Mouse (Mus musculus) urinary bladder, postnatal 4 days (tissue): Measurements from ENCODE around the gene Dok3.

Experiments used
- DNase-seq, 2 experiments: peaks; one replicate each; pipeline ENCODE4 v3.0.0; 2021 to 2022; ENCODE audit warnings: low spot score in 2 of 2

Dok3 gene

GRCm38 (mm10) chr13:55540933-55541332 is 11.8 kb upstream of the Dok3 start:
- no peak for DNase-seq

GRCm38 (mm10) chr13:55536194-55537175 is 7.4 kb upstream of the Dok3 start, which contains the start of gene Ddx41:
Gene Ddx41, minus strand, starts transcription at chr13:55536658.
- peak; percentile 98 to 99 for DNase-seq

DNA sequence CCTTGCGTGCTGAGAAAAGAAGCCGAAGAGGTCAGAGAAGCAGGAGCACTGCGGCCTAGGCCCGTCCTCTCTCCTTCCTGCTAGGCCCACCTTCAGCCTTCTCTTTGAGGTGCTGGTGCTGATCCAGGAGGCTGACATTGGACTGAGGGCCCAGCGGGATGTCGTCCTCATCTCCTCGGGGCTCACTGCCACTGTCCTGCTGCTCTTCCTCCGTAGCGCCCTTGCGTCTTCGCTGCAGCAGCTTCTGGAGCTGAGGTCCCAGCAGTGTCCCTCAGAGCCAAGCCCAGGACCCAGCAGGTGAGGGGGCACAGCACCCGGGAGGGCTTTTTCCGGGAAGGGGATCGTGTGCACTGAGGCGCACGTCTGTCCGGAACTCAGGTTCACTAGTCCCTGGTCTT is 6.7 kb upstream of the Dok3 start:
- DNase-seq = no peak

DNA sequence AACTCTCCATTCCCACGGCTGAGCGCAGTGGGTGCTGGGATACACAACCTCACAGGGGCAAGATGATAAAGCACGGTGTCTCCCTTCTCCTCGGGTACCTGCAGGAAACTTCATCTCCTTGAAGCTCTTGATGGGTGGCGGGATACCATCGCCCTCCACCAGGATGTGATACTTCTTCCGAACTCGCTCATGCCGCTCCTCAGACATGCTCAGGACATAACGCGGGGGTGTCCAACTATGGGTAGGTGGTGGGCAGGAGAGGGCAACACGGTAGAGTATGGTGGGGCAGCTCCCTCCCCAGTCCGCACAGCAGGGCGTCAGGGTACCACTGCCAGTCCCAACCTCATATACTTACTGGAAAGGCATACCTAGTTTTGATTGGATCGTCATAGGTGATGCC is 6.1 kb upstream of the Dok3 start:
- DNase-seq = no peak

GRCm38 (mm10) chr13:55527834-55528772 is 993 bp downstream of the Dok3 start:
- DNase-seq = no peak

- no peak for DNase-seq
Observed at GRCm38 (mm10) chr13:55527212-55527611, 1.9 kb downstream of the Dok3 start.

GRCm38 (mm10) chr13:55525733-55526553 is 3.2 kb downstream of the Dok3 start:
- no peak for DNase-seq

DNA sequence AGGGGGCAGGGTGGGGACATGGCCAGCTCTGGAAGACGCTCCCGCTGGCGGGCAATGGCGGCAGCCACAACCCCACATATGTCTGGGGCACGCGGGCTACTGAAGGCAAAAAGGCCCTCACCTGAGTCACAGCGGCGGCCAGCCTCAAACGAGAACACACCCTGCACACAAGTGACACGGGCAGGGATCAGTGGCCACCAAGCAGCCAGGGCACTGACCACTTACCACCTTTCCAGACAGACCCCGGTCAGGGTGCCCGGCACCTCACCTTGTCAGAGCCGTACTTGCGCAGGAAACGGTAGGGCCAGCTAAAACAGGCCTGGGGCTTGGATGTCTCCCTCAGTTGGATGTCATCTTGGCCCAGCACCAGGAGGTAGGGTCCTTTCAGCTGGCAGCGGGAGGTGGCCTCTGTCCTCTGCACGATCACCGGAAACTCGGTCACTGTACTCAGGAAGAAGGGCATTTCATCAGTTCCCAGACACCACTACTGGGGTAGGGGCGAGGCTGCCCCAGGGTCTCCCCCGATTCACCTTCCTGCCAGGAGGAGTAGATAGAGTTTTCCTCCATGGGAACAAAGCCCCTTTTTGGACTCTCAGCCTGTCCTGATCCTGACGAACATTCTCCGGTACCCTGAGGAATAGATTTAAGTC is 5.0 kb downstream of the Dok3 start:
- no peak for DNase-seq

DNA sequence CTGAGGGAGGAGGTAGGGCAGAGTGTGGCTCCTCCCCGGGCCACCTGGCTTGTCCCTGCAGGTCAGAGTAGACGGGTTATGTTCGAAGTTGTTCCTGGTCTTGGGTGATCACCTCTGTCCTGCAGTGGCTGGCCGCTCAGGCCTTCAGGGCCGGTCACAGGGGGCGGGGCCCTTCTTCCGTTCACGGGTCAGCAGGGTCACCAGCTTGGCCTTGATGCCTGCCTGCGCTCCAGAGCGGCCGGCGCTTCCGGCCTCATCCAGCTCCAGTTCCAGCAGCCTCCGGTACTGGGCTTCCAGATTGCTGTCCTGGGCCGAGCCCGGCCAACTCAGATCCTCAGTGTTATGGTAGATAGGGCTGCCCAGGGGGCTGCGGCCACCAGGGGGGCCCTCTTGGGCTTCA is 5.8 kb downstream of the Dok3 start:
- no peak for DNase-seq

- no peak for DNase-seq
Observed at GRCm38 (mm10) chr13:55522730-55523129, 6.4 kb downstream of the Dok3 start.

GRCm38 (mm10) chr13:55519606-55520005 is 9.5 kb downstream of the Dok3 start:
- no peak for DNase-seq

DNA sequence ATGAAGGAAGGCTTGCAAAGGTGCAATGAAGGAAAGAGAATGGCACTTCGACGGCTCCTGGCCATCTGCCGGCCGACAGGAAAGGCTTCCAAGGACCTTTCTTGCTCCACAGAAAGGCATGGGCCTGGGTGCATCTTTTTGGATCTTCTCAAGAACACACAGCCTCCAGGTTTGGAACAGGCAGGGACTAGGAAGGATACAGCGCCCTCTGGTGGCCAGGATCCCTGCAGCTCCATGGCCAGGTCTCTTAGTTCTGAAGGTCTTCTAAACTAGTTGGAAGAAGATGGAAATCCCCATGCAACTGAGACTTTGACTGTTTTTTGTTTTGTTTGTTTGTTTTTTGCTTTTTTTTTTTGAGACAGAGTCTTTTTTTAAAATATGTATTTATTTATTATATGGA is 12.1 kb downstream of the Dok3 start:
- DNase-seq = peak; percentile 76 to 90

DNA sequence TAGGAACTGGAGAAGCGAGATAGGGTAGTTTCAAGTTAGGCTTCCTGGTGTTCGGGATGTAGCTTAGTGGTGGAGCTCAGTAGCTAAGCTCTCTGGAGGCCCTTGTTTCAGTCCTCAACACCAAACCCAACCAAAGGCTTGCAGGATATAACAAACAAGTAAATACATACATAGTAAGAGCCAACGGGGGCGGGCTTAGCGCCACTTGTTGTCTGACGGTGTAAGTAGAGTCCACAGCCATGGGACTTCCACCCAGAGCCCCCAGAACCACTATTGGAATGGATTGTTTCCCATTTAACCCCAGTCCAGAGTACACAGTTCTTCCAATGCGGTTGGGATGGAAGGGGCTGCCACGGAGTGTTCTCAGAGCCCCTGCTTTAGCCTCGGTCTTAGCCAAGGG is 15.3 kb downstream of the Dok3 start:
- DNase-seq = no peak

- peak; percentile 92 to 93 for DNase-seq
Observed at GRCm38 (mm10) chr13:55513111-55513748, 15.9 kb downstream of the Dok3 start, which contains the start of gene Pdlim7. Gene Pdlim7, minus strand, starts transcription at chr13:55513676.

DNA sequence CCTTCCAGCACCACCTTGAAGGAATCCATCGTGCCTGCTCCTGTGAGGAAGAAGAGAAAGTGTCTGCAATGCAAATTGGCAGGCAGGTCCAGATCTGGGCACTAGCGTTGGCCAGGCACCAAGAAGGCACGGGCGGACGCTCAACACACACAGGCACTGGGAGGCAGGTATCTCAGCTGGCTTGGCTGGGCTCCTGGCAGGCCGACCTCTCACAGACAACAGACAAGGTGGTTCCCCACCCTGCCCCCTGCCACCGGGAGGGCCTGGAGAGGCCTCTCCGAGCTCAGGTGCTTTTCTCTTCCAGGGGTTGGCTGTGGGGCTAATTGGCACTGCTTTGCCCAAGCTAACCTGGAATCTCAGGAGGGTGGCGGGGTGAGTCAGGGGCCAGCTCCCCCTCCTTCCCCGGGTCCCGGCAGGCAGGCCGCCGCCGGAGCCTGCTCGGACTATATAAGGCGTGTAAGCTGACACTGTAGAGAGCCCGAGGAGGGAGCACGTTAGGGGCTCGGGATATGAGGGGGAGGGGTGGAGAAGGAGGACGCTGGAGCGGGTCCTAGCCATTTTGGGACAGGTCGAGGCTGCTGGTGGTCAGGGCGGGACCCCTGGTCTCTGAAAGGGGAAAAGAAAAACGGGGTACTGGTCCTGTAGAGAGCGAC is 16.6 kb downstream of the Dok3 start:
- peak in 1 of 2 experiments; percentile 63 for DNase-seq

DNA sequence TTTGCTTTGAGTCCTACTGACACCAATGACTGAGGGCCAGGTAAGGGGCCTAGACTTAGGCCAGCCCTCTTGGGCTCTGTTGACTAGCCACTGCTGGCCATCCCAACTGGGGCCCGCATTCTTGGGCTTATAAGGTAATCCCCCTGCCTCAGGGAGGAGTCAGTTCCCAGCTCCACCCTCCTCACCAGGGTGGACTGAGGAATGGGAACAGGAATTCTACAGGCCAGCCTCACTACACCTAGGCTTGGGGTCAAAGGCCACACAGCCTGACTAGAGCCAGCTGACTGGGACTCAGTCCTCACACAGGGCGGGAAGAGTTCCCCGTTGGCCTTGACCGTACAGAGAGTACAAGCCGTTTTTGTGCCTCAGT is 17.6 kb downstream of the Dok3 start:
- DNase-seq = no peak

DNA sequence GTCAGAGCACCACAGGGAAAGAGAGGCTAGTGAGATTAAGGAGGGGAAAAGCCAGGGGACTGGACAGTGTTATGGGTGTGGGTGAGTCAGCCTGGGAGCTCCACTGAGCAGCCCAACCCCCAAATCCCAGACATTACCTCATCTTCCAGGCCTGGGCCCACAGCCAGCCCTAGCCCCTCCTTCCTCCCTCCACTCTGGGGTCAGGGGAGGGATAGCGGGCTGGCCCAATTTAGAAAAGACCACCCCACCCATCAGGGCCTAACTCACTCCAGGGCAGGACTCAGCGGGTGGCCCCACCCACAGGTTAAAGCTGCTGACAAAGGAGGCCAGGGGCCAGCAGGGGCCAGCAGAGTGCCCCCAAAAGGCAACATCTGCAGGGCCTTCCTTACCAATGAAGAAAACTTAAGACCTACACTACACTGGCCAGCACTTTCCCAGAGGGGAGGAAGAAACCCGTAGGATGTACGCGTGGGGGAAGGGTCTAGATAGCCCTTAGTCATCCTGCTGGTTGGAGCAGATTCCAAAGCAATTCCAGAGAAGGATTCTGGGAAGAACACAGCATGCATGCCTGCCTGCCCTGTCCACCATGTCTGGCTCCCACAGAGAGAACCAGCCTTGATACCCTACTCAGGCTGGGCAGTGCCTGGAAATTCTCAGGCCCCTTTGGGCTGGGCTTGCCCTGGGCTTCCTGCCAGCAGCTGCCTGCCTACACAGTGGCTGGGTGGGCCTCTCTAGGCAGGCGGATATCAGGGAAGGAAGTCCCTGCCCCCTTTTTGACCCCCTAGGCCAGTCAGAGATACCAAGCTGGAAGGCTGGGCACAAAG is 18.2 kb downstream of the Dok3 start:
- DNase-seq = peak; percentile 90 to 93

GRCm38 (mm10) chr13:55510332-55510667 is 18.8 kb downstream of the Dok3 start:
- no peak for DNase-seq

DNA sequence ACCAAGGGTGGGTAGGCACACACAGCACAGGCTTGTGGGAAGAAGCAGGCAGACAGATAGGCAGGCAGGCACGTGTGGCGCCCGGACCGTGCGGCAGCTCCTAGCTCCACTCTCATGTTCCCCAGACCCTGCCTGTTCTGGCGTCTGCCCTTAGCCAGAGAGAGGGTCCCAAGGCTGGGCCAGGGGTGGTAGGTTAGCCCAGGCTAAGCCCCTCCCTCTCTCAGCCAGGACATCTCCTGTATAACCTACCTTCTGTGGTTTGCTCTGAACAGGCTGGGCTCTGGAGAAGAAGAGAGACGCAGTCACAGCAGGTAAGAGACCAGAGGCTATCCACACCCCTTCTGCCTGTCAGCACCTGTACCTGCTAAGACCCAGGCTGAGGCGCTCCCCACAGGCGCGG is 20.6 kb downstream of the Dok3 start:
- DNase-seq = no peak
